Mouse (Mus musculus) thymus, adult 2 months (tissue): Measurements from ENCODE around the gene Ms4a6d.

ENCODE experiments used
- CTCF ChIP-seq: fragments of 200-500 bp; IDR thresholded peaks from 2 replicates; pipeline ENCODE4 v1.5.1; 2012; ENCODE audit warnings: mild to moderate bottlenecking, control low read depth, low read length, moderate library complexity, borderline replicate concordance; ENCODE audit not compliant: control insufficient read depth, poor library complexity, insufficient read depth; ENCODE audit errors: extremely low read depth
- POLR2A ChIP-seq: fragments of 200-500 bp; IDR thresholded peaks from 2 replicates; pipeline ENCODE4 v1.6.1; 2012; ENCODE audit warnings: mild to moderate bottlenecking, low read length, control low read depth, moderate library complexity; ENCODE audit not compliant: control insufficient read depth, poor library complexity, insufficient read depth; ENCODE audit errors: extremely low read depth

DNA sequence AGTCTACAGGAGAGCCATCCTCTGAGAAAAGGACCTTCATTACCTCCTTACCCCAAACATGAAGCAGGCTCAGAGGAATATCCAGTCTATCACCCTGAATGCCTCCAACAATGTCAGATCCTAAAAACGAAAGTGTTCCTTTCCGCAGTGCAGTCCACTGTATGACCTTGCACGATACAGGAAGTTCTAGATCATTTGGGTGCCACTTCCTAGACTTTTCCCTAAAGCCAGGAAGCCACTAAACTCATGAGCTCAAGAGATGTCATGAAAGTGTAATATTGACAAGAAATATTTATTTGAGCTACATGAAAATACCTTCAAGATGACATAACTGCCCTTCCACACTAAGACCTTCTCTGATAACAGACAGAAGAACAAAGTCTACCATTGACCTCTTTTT lies 3.3 kb downstream of the Ms4a6d start:
- TF ChIP-seq CTCF = no peak
- no peak for TF ChIP-seq POLR2A
